Mouse (Mus musculus): Measurements from ENCODE around the gene Ptprf. TPM values are rescaled to one million over a fixed set of nuclear protein-coding genes. Genes with fewer than 3 reads are reported as not detected.

Ptprf gene
- polyA plus RNA-seq, 1 experiment from 2014 or later: 94.4 TPM

GRCm38 (mm10) chr4:118297844-118298243 is 6.6 kb upstream of the Ptprf start:
- H3K9me3 ChIP-seq (replicated peaks): no peaks in the 10 kb centered on the region
- peak overlapping the region; percentile 39 for H3K27ac ChIP-seq (replicated peaks)
- no peaks in the 10 kb centered on the region for H3K36me3 ChIP-seq
- H3K4me3 ChIP-seq: no peak overlapping the region
- peaks cover 33% of the 10 kb centered on the region for H3K27me3 ChIP-seq (ENCODE audit: low read depth, poor library complexity, severe bottlenecking)
- H3K4me1 ChIP-seq: peaks cover 37% of the 10 kb centered on the region
- 12% methylated on average over 5 of the region's 5 CpGs for WGBS
- DNase-seq (ENCODE audit: low spot score): peak; percentile 45

GRCm38 (mm10) chr4:118295651-118296561 is 4.7 kb upstream of the Ptprf start:
- no peak for DNase-seq (ENCODE audit: low spot score)
- Histone ChIP-seq H3K9me3 (replicated peaks) (no peaks in the 10 kb centered on the region), H3K27ac (replicated peaks) (0 out of 2 replicates have a peak overlapping the region, but pooled peaks have one; percentile 1), H3K36me3 (no peaks in the 10 kb centered on the region), H3K4me1 (peaks cover 44% of the 10 kb centered on the region), H3K4me3 (no peak overlapping the region), H3K27me3 (ENCODE audit: low read depth, poor library complexity, severe bottlenecking) (peaks cover 33% of the 10 kb centered on the region)
- WGBS: 63% methylated on average over 17 of the region's 17 CpGs

- H3K4me3 ChIP-seq: no peak overlapping the region
- H3K9me3 ChIP-seq (replicated peaks): no peaks in the 10 kb centered on the region
- H3K36me3 ChIP-seq: no peaks in the 10 kb centered on the region
- 81% methylated on average over 4 of the region's 4 CpGs for WGBS
- peaks cover 50% of the 10 kb centered on the region for H3K4me1 ChIP-seq
- H3K27me3 ChIP-seq (ENCODE audit: low read depth, poor library complexity, severe bottlenecking): peaks cover 33% of the 10 kb centered on the region
- H3K27ac ChIP-seq (replicated peaks): no peak overlapping the region
- no peak for DNase-seq (ENCODE audit: low spot score)
Measured at GRCm38 (mm10) chr4:118294811-118295210, 3.6 kb upstream of the Ptprf start.

GRCm38 (mm10) chr4:118292741-118293306 is 1.6 kb upstream of the Ptprf start:
- H3K4me1 ChIP-seq: peaks cover 60% of the 10 kb centered on the region
- H3K9me3 ChIP-seq (replicated peaks): no peaks in the 10 kb centered on the region
- peaks cover 14% of the 10 kb centered on the region for H3K36me3 ChIP-seq
- no peak overlapping the region for H3K4me3 ChIP-seq
- 13% methylated on average over 11 of the region's 11 CpGs for WGBS
- no peak overlapping the region for H3K27ac ChIP-seq (replicated peaks)
- peaks cover 33% of the 10 kb centered on the region for H3K27me3 ChIP-seq (ENCODE audit: low read depth, poor library complexity, severe bottlenecking)
- DNase-seq (ENCODE audit: low spot score): peak; percentile 85

- Histone ChIP-seq H3K9me3 (replicated peaks) (no peaks in the 10 kb centered on the region), H3K4me1 (peaks cover 56% of the 10 kb centered on the region), H3K4me3 (peak overlapping the region; percentile 95), H3K27ac (replicated peaks) (peak overlapping the region; percentile 99), H3K27me3 (ENCODE audit: low read depth, poor library complexity, severe bottlenecking) (peaks cover 14% of the 10 kb centered on the region; the same call in 1 of the 2 replicates), H3K36me3 (peaks cover 37% of the 10 kb centered on the region)
- DNase-seq (ENCODE audit: low spot score): peak; percentile 66
- under 1% methylated on average over 80 of the region's 84 CpGs for WGBS
Measured at GRCm38 (mm10) chr4:118290416-118291030, 682 bp downstream of the Ptprf start.

GRCm38 (mm10) chr4:118289960-118290415 is 1.2 kb downstream of the Ptprf start:
- DNase-seq (ENCODE audit: low spot score): peak; percentile 69
- Histone ChIP-seq H3K27me3 (ENCODE audit: low read depth, poor library complexity, severe bottlenecking) (peaks cover 8% of the 10 kb centered on the region; the same call in 1 of the 2 replicates), H3K36me3 (peaks cover 42% of the 10 kb centered on the region), H3K4me1 (peaks cover 53% of the 10 kb centered on the region), H3K27ac (replicated peaks) (peak overlapping the region; percentile 99), H3K9me3 (replicated peaks) (no peaks in the 10 kb centered on the region), H3K4me3 (peak overlapping the region; percentile 95)
- 1% methylated on average over 12 of the region's 12 CpGs for WGBS

- H3K4me3 ChIP-seq: peak overlapping the region; percentile 95
- no peak for DNase-seq (ENCODE audit: low spot score)
- WGBS: 53% methylated on average over 5 of the region's 5 CpGs
- no peaks in the 10 kb centered on the region for H3K9me3 ChIP-seq (replicated peaks)
- 0 out of 2 replicates have a peak, but pooled peaks cover 1% of the 10 kb centered on the region for H3K27me3 ChIP-seq (ENCODE audit: low read depth, poor library complexity, severe bottlenecking)
- H3K4me1 ChIP-seq: peaks cover 54% of the 10 kb centered on the region
- peak overlapping the region; percentile 99 for H3K27ac ChIP-seq (replicated peaks)
- peaks cover 49% of the 10 kb centered on the region for H3K36me3 ChIP-seq
Measured at GRCm38 (mm10) chr4:118289266-118289665, 1.9 kb downstream of the Ptprf start.

GRCm38 (mm10) chr4:118288531-118288930 is 2.7 kb downstream of the Ptprf start:
- 80% methylated on average over 6 of the region's 6 CpGs for WGBS
- Histone ChIP-seq H3K27ac (replicated peaks) (peak overlapping the region; percentile 99), H3K27me3 (ENCODE audit: low read depth, poor library complexity, severe bottlenecking) (no peaks in the 10 kb centered on the region), H3K4me1 (peaks cover 55% of the 10 kb centered on the region), H3K36me3 (peaks cover 57% of the 10 kb centered on the region), H3K4me3 (peak overlapping the region; percentile 95; the same call in 1 of the 2 replicates), H3K9me3 (replicated peaks) (no peaks in the 10 kb centered on the region)
- DNase-seq (ENCODE audit: low spot score): no peak

- H3K27ac ChIP-seq (replicated peaks): no peak overlapping the region
Measured at GRCm38 (mm10) chr4:118286202-118286601, 5.0 kb downstream of the Ptprf start.

GRCm38 (mm10) chr4:118282182-118282562 is 9.0 kb downstream of the Ptprf start:
- WGBS: 81% methylated on average over 1 of the region's 1 CpGs
- H3K27ac ChIP-seq (replicated peaks): peak overlapping the region; percentile 46; the same call in 1 of the 2 replicates
- peaks cover 72% of the 10 kb centered on the region for H3K4me1 ChIP-seq
- no peaks in the 10 kb centered on the region for H3K27me3 ChIP-seq (ENCODE audit: low read depth, poor library complexity, severe bottlenecking)
- peaks cover 84% of the 10 kb centered on the region for H3K36me3 ChIP-seq
- no peaks in the 10 kb centered on the region for H3K9me3 ChIP-seq (replicated peaks)
- DNase-seq (ENCODE audit: low spot score): no peak
- no peak overlapping the region for H3K4me3 ChIP-seq

More at GRCm38 (mm10) chr4:118286202-118286601, 5.0 kb downstream of the Ptprf start:
- Histone ChIP-seq H3K4me1 (peaks cover 66% of the 10 kb centered on the region), H3K36me3 (peaks cover 80% of the 10 kb centered on the region), H3K4me3 (no peak overlapping the region), H3K27me3 (ENCODE audit: low read depth, poor library complexity, severe bottlenecking) (no peaks in the 10 kb centered on the region), H3K9me3 (replicated peaks) (no peaks in the 10 kb centered on the region)
- DNase-seq (ENCODE audit: low spot score): no peak
- WGBS: 90% methylated on average over 5 of the region's 5 CpGs

GRCm38 (mm10) chr4:118281444-118282181 is 9.6 kb downstream of the Ptprf start:
- H3K36me3 ChIP-seq: peaks cover 83% of the 10 kb centered on the region
- H3K27ac ChIP-seq (replicated peaks): peak overlapping the region; percentile 46; the same call in 1 of the 2 replicates
- no peak overlapping the region for H3K4me3 ChIP-seq
- H3K27me3 ChIP-seq (ENCODE audit: low read depth, poor library complexity, severe bottlenecking): no peaks in the 10 kb centered on the region
- H3K4me1 ChIP-seq: peaks cover 74% of the 10 kb centered on the region
- no peaks in the 10 kb centered on the region for H3K9me3 ChIP-seq (replicated peaks)
- DNase-seq (ENCODE audit: low spot score): no peak
- WGBS: 80% methylated on average over 13 of the region's 13 CpGs

- H3K27ac ChIP-seq (replicated peaks): peak overlapping the region; percentile 94
- no peaks in the 10 kb centered on the region for H3K27me3 ChIP-seq (ENCODE audit: low read depth, poor library complexity, severe bottlenecking)
- H3K36me3 ChIP-seq: peaks cover 72% of the 10 kb centered on the region
- peaks cover 79% of the 10 kb centered on the region for H3K4me1 ChIP-seq
- H3K9me3 ChIP-seq (replicated peaks): no peaks in the 10 kb centered on the region
- no peak overlapping the region for H3K4me3 ChIP-seq
- no peak for DNase-seq (ENCODE audit: low spot score)
- WGBS: 89% methylated on average over 7 of the region's 7 CpGs
Measured at GRCm38 (mm10) chr4:118280506-118280905, 10.7 kb downstream of the Ptprf start.

All from midbrain, embryonic 10.5 days (tissue).